Mouse (Mus musculus): ENCODE data around the gene Ston1.
A peak's percentile ranks its signal among the peaks of the same experiment; 100 is the strongest.

GRCm38 (mm10) chr17:88629381-88629759 lies 31.9 kb downstream of the Ston1 start:
- TF ChIP-seq POLR2A (IDR thresholded peaks at IDR 0.05; ENCODE audit: low read depth, low read length) (peak; percentile 48), CTCF (IDR thresholded peaks at IDR 0.05; ENCODE audit: borderline replicate concordance, insufficient read depth, low read length) (no peak)
